ENCODE assay signal across 16 mouse cellular contexts in the genomic region with DNA sequence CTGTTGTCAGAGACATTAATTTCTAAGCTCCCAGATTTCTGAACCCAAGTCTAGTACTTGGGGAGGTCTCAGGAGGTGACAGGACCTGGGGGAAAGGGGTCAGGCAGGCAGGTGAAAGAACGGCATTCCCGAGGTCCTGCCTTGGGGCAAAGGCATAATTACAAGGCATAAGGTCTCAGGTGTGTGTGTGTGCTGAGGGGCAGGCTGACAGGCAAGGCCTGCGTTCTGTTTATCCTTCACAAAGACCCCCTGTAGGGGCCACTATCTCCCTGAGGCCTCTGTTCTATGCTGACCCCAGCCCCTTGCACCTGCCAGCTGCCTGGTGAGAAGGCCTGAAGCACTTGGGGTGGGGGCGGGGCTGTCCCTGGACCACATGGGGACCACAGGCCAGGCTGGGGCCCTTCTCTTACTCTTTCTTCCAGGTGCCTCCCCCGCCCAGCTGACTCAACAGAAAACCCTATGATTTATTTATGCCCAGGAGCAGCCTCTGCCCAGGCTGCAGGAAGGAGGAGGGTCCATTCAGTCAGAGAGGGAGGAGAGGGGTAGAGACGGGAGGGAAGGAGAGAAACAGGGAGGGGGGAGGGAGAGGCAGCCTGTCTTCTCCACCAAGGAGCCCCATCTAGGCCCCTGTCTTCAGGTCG. TPM values are rescaled to one million over a fixed set of nuclear protein-coding genes. Genes with fewer than 3 reads are reported as not detected.
DNase-seq lines count a peak whose midpoint lies in the region; ATAC-seq lines count a peak whose summit lies in the region.
"Had no signal": no experiment of that assay in that cellular context is flagged by ENCODE, and none has a peak within 500 bp of the region (broad histone marks: within the 10 kb centered on the region; RNA-seq: fewer than 3 reads in every experiment).

No protein-coding gene starts in this region.

- no peak overlapping the region for H3K4me3 ChIP-seq in midbrain, embryonic 12.5 days
- no peak overlapping the region for H3K4me3 ChIP-seq in midbrain, embryonic 15.5 days
- no peak overlapping the region for H3K4me3 ChIP-seq in limb, embryonic 11.5 days (ENCODE audit: low read depth, low read length)
- H3K4me3 ChIP-seq in stomach, embryonic 15.5 days (replicated peaks), result no peak overlapping the region
- H3K4me3 ChIP-seq: forebrain, embryonic 15.5 days; heart, embryonic 10.5 days had no signal

- no peak overlapping the region for H3K27ac ChIP-seq in midbrain, embryonic 12.5 days (replicated peaks)
- no peak overlapping the region for H3K27ac ChIP-seq in midbrain, embryonic 15.5 days
- H3K27ac ChIP-seq in limb, embryonic 11.5 days (replicated peaks; ENCODE audit: low read depth, low read length), result no peak overlapping the region
- no peak overlapping the region for H3K27ac ChIP-seq in stomach, embryonic 15.5 days
- H3K27ac ChIP-seq: forebrain, embryonic 15.5 days; heart, embryonic 10.5 days had no signal

- peaks cover 98% of the 10 kb centered on the region for H3K27me3 ChIP-seq in midbrain, embryonic 12.5 days
- peaks cover 39% of the 10 kb centered on the region for H3K27me3 ChIP-seq in midbrain, embryonic 15.5 days (replicated peaks)
- peaks cover 5% of the 10 kb centered on the region; the same call in 1 of the 2 replicates for H3K27me3 ChIP-seq in limb, embryonic 11.5 days (ENCODE audit: control insufficient read depth, insufficient read depth, low read length)
- H3K27me3 ChIP-seq in stomach, embryonic 15.5 days (replicated peaks), result peaks cover 24% of the 10 kb centered on the region

- H3K4me2 ChIP-seq in midbrain, embryonic 12.5 days (replicated peaks), result no peak overlapping the region
- H3K4me2 ChIP-seq in midbrain, embryonic 15.5 days, result no peak overlapping the region
- H3K4me2 ChIP-seq in limb, embryonic 11.5 days (ENCODE audit: low read depth, severe bottlenecking), result no peak overlapping the region
- no peak overlapping the region for H3K4me2 ChIP-seq in stomach, embryonic 15.5 days
- H3K4me2 ChIP-seq: forebrain, embryonic 15.5 days had no signal

- H3K9ac ChIP-seq in midbrain, embryonic 12.5 days (replicated peaks), result no peak overlapping the region
- H3K9ac ChIP-seq in midbrain, embryonic 15.5 days, result no peak overlapping the region
- no peak overlapping the region for H3K9ac ChIP-seq in limb, embryonic 11.5 days (ENCODE audit: low read length)
- H3K9ac ChIP-seq in stomach, embryonic 15.5 days, result no peak overlapping the region
- H3K9ac ChIP-seq: forebrain, embryonic 15.5 days had no signal

- WGBS in midbrain, embryonic 12.5 days, result 13% methylated on average over 7 of the region's 7 CpGs
- WGBS in midbrain, embryonic 15.5 days, result 19% methylated on average over 7 of the region's 7 CpGs
- 4% methylated on average over 7 of the region's 7 CpGs for WGBS in limb, embryonic 11.5 days
- WGBS in stomach, embryonic 15.5 days, result 22% methylated on average over 7 of the region's 7 CpGs

- H3K36me3 ChIP-seq in midbrain, embryonic 12.5 days, result no peaks in the 10 kb centered on the region
- H3K36me3 ChIP-seq in midbrain, embryonic 15.5 days (replicated peaks), result no peaks in the 10 kb centered on the region
- no peaks in the 10 kb centered on the region for H3K36me3 ChIP-seq in limb, embryonic 11.5 days (ENCODE audit: control insufficient read depth, insufficient read depth, low read length)
- H3K36me3 ChIP-seq in stomach, embryonic 15.5 days, result no peaks in the 10 kb centered on the region
- H3K36me3 ChIP-seq: forebrain, embryonic 15.5 days; heart, embryonic 10.5 days had no signal

- no peaks in the 10 kb centered on the region for H3K9me3 ChIP-seq in midbrain, embryonic 12.5 days
- no peaks in the 10 kb centered on the region for H3K9me3 ChIP-seq in midbrain, embryonic 15.5 days
- no peaks in the 10 kb centered on the region for H3K9me3 ChIP-seq in limb, embryonic 11.5 days (ENCODE audit: control insufficient read depth, low read length)
- H3K9me3 ChIP-seq in stomach, embryonic 15.5 days, result no peaks in the 10 kb centered on the region
- H3K9me3 ChIP-seq: forebrain, embryonic 15.5 days; heart, embryonic 10.5 days had no signal

- peak; percentile 4 for DNase-seq in adrenal gland, postnatal 14 days
- DNase-seq in adrenal gland, adult 8-10 months, result no peak
- DNase-seq in limb, embryonic 11.5 days (ENCODE audit: low spot score), result peak; percentile 52
- DNase-seq in layer of hippocampus, adult 8-10 months (ENCODE audit: low spot score in 2 of 2), result no peak
- no peak for DNase-seq in cerebellum, adult 9-10 months
- DNase-seq: adrenal gland, postnatal 25 days; gastrocnemius, postnatal 14 days; heart, postnatal 36 days; lung, adult 18-20 months; right cerebral cortex, postnatal 14 days; thymus, postnatal 4 days had no signal

- peaks cover 18% of the 10 kb centered on the region for H3K4me1 ChIP-seq in midbrain, embryonic 12.5 days
- peaks cover 20% of the 10 kb centered on the region for H3K4me1 ChIP-seq in midbrain, embryonic 15.5 days
- H3K4me1 ChIP-seq in limb, embryonic 11.5 days (ENCODE audit: control insufficient read depth, insufficient read depth, low read length), result peaks cover 45% of the 10 kb centered on the region
- peaks cover 3% of the 10 kb centered on the region; the same call in 1 of the 2 replicates for H3K4me1 ChIP-seq in stomach, embryonic 15.5 days

- ATAC-seq in midbrain, embryonic 12.5 days (ENCODE audit: low FRiP score, low read depth), result peak; percentile 45; the same call in 1 of the 2 replicates
- no peak for ATAC-seq in midbrain, embryonic 15.5 days (replicated peaks)
- 0 out of 2 replicates have a peak, but pooled peaks have one; percentile 41 for ATAC-seq in limb, embryonic 11.5 days (ENCODE audit: insufficient number of reproducible peaks, low FRiP score, low TSS enrichment, low read depth)
- peak; percentile 33; the same call in 1 of the 2 replicates for ATAC-seq in stomach, embryonic 15.5 days (ENCODE audit: insufficient read depth, low FRiP score, low read depth)
- ATAC-seq: forebrain, embryonic 15.5 days had no signal

RNA-seq across cellular contexts. Expression of gene Lmx1b, which starts 35.3 kb away (rescaled TPM):
- total RNA-seq in adrenal gland, postnatal 14 days (2021), result not detected in 2 replicates
- under 1 TPM in 1 of 4 experiments, not detected in 3; 0.17 TPM for total RNA-seq in adrenal gland, adult 8-10 months (2022)
- polyA plus RNA-seq in midbrain, embryonic 12.5 days (2016; fragmentation: Nextera tagmentation; extraction: Ambion mirVana), result 2.3 and 2.8 TPM in 2 replicates
- 1.5 and 1.7 TPM in 2 replicates for polyA plus RNA-seq in midbrain, embryonic 15.5 days (2015; fragmentation: Nextera tagmentation; extraction: Ambion mirVana)
- 10.2 and 10.6 TPM in 2 replicates for polyA plus RNA-seq in limb, embryonic 11.5 days (2014; fragmentation: Nextera tagmentation; extraction: Ambion mirVana)
- 0.04 and 0.09 TPM in 2 replicates for polyA plus RNA-seq in stomach, embryonic 15.5 days (2015; fragmentation: Nextera tagmentation; extraction: Ambion mirVana)
- total RNA-seq in layer of hippocampus, adult 8-10 months (2022), result under 1 TPM in 2 of 4 experiments, not detected in 2; 0.08 to 0.55 TPM

Comparison
In these comparisons a context has a peak if more than half of its experiments do, and no peak if none do; other contexts are left out.
1. DNase-seq: peak in adrenal gland, postnatal 14 days (single experiment) and limb, embryonic 11.5 days (single experiment); none in adrenal gland, adult 8-10 months (single experiment), layer of hippocampus, adult 8-10 months (0 of 2) and cerebellum, adult 9-10 months (single experiment).